Mouse (Mus musculus): ENCODE results near the gene Tppp3. TPM values are rescaled to one million over a fixed set of nuclear protein-coding genes. Genes with fewer than 3 reads are reported as not detected.
A peak's percentile ranks its signal among the peaks of the same experiment; 100 is the strongest.

Tppp3 gene
- polyA plus RNA-seq, 1 experiment from 2014 or later = 27.5 TPM

DNA sequence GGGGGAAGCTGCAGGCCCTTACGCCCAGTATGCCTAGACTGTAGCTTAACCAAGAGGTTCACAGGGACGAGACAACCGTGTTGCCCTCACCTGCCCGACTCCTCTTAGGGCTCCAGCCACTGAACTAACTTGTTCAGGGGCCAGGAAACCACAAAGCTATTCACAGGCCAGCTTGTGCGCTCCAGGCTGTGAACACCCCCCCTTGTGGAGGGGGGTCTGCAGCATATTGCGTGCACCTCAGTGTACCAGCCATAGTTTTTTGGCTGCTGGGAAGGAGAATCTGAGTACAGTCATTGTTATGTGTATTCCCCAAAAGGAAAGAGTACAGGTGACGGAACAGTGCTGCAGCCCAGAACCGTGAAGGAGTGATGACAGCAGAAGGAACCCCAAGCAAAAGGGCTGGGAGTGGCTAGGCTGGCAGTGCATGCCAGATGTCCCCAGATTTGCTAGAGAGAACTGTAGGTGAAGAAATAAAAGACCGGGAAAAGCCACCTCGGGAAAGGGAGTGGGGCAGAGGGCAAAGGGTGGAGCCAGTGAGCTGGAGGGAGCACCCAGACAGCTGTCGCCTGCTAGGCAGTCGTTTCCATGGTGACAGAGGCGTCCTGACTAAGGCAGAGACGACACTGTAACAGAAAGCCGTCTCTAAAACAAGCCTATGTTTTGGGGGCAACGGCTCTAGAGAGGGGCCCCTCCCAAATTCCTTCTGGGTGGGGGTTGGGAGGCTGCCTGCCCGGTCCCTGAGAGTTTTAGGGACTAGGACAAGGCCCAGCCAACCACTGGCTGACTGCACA, 2.7 kb upstream of the Tppp3 start:
- H3K4me1 ChIP-seq (replicated peaks) = peaks cover 65% of the 10 kb centered on the region
- H3K27me3 ChIP-seq = peaks cover 12% of the 10 kb centered on the region; the same call in 1 of the 2 replicates
- peak overlapping the region; percentile 34; the same call in 1 of the 2 replicates for H3K27ac ChIP-seq
- peak overlapping the region; percentile 22 for H3K4me2 ChIP-seq
- 32% methylated on average over 17 of the region's 17 CpGs for WGBS
- no peak overlapping the region for H3K4me3 ChIP-seq
- no peak overlapping the region for H3K9ac ChIP-seq
- no peaks in the 10 kb centered on the region for H3K9me3 ChIP-seq (replicated peaks)
- no peak for ATAC-seq (replicated peaks; ENCODE audit: insufficient number of reproducible peaks, insufficient read depth, low FRiP score, low read depth)
- H3K36me3 ChIP-seq = no peaks in the 10 kb centered on the region

DNA sequence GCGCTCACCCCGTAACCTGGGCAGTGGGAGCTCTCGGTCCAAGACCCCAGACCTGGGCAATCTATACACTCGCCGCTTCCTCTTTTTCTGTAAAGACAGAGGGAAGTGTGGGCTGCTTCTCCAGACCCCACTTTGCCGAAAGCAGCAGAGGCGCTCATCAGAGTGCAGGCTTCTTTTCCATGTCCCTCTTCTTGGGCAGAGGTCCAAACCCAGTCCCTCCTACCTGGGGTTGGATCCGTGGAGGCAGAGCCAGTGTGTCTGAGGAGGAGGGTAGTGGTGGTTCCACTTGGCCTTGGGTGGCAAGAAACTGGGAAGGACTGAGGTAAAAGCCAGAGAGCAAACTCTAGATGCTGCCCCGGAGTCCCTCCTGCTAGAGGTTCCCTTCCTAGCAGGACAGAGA, 1.7 kb upstream of the Tppp3 start:
- H3K9me3 ChIP-seq (replicated peaks) = no peaks in the 10 kb centered on the region
- ATAC-seq (replicated peaks; ENCODE audit: insufficient number of reproducible peaks, insufficient read depth, low FRiP score, low read depth) = no peak
- H3K4me2 ChIP-seq = no peak overlapping the region
- H3K27ac ChIP-seq = no peak overlapping the region
- H3K27me3 ChIP-seq = peaks cover 12% of the 10 kb centered on the region; the same call in 1 of the 2 replicates
- no peak overlapping the region for H3K9ac ChIP-seq
- 74% methylated on average over 9 of the region's 9 CpGs for WGBS
- peaks cover 61% of the 10 kb centered on the region for H3K4me1 ChIP-seq (replicated peaks)
- H3K4me3 ChIP-seq = no peak overlapping the region
- no peaks in the 10 kb centered on the region for H3K36me3 ChIP-seq

DNA sequence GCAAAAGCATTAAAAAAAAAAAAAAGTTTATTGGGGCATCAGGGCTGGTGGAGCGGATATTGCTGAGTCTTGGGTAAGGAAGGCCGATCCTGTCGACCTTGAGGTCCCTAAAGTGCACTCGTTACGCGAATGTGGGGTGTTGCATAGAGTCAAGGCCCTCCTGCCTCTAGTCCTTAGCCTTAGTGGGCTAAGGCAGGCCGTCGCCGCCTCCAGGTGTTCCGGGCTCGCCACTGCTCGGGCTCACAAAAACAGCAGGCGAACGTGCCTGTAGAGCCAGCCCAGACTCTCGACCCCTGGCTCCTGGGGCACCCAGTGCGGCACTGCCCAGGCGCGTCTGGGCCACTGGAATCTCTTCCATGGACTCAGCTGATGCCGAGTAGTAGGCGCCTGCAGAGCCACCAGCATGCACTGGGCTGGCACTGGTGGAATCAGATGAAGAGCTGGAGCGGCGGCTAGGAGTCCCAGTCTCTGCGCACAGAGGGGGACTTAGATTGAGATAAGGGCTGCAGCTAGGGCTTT, 1.1 kb upstream of the Tppp3 start:
- Histone ChIP-seq H3K4me2 (no peak overlapping the region), H3K4me1 (replicated peaks) (peaks cover 56% of the 10 kb centered on the region), H3K9me3 (replicated peaks) (no peaks in the 10 kb centered on the region), H3K27ac (no peak overlapping the region), H3K36me3 (no peaks in the 10 kb centered on the region), H3K27me3 (peaks cover 12% of the 10 kb centered on the region; the same call in 1 of the 2 replicates), H3K4me3 (no peak overlapping the region), H3K9ac (no peak overlapping the region)
- ATAC-seq (replicated peaks; ENCODE audit: insufficient number of reproducible peaks, insufficient read depth, low FRiP score, low read depth) = no peak
- WGBS = 45% methylated on average over 23 of the region's 23 CpGs

DNA sequence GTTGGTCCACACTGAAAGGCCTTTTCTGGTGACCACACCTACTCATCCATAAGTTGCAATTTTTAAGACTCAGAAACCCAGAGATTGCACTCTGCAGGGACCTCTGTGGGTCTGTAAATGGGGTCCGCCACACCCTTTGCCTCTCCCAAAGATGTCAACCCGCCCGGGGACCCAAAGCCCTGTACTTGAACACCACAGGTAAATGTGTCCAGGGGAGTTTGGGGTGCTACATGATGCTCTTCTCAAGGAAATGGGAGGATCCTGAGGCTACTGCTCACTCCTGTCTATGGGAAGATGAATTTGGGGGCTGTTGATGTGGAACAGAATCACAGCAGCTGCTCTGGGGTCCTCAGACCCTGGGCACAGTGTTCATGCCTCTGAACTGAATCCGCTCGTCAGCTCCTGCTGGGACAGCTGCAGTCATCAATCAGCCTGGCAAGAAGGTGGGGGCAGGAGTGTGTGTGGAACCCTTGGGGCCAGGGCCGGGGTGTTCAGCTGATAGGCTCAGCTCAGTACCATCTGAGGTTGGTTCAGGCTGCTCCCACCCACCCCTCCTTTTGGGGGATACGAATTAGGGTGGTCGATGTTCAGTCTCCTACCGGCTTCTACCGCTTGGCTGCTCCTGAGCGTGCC, 529 bp downstream of the Tppp3 start:
- no peak overlapping the region for H3K27ac ChIP-seq
- WGBS = 25% methylated on average over 11 of the region's 11 CpGs
- peaks cover 47% of the 10 kb centered on the region for H3K4me1 ChIP-seq (replicated peaks)
- peak; percentile 10; the same call in 1 of the 2 replicates for ATAC-seq (replicated peaks; ENCODE audit: insufficient number of reproducible peaks, insufficient read depth, low FRiP score, low read depth)
- H3K9ac ChIP-seq = peak overlapping the region; percentile 42
- no peaks in the 10 kb centered on the region for H3K9me3 ChIP-seq (replicated peaks)
- peaks cover 12% of the 10 kb centered on the region; the same call in 1 of the 2 replicates for H3K27me3 ChIP-seq
- H3K4me2 ChIP-seq = peak overlapping the region; percentile 64
- H3K4me3 ChIP-seq = peak overlapping the region; percentile 42
- H3K36me3 ChIP-seq = no peaks in the 10 kb centered on the region

DNA sequence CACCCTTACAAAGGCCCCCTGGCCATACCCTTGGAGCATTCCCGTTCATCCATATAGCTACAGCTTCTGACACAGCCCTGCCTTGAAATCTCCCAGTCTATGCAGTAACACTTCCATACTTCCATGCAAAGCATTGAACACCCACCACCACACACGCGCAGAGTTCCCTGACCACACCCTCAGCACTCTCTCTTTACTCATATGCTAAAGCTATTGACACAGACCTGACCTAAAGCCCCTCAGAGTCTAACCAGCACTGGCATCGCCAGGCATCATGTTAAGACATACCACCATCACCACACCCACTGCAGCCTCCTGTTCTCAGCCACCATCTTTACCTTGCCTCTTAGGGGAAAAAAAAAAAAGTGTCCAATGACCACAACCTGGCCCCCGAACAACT, 1.1 kb downstream of the Tppp3 start:
- H3K4me1 ChIP-seq (replicated peaks) = peaks cover 46% of the 10 kb centered on the region
- no peak overlapping the region for H3K9ac ChIP-seq
- H3K9me3 ChIP-seq (replicated peaks) = no peaks in the 10 kb centered on the region
- no peaks in the 10 kb centered on the region for H3K36me3 ChIP-seq
- WGBS = 80% methylated on average over 5 of the region's 5 CpGs
- H3K27ac ChIP-seq = no peak overlapping the region
- ATAC-seq (replicated peaks; ENCODE audit: insufficient number of reproducible peaks, insufficient read depth, low FRiP score, low read depth) = no peak
- no peak overlapping the region for H3K4me2 ChIP-seq
- peaks cover 12% of the 10 kb centered on the region; the same call in 1 of the 2 replicates for H3K27me3 ChIP-seq
- peak overlapping the region; percentile 42; the same call in 1 of the 2 replicates for H3K4me3 ChIP-seq

DNA sequence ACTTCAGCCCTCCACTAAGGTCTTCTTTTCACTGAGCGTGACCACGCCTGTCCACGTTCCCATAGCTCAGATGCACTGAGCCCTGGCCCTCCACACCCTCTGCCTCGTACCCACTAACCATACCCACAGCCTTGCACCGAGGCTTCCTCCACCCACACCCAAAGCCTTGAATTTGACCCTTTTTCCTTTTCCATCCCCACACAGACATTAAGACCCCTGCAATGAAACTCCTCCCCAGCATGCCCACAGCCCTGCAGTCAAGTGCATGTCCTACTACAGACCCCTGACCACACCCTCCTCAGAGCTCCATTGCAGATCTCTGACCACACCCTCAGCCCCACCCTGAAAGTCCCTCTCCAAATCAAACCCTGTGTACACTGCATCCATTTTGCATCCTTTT, 1.5 kb downstream of the Tppp3 start:
- Histone ChIP-seq H3K4me2 (no peak overlapping the region), H3K4me1 (replicated peaks) (peaks cover 41% of the 10 kb centered on the region), H3K27me3 (peaks cover 12% of the 10 kb centered on the region; the same call in 1 of the 2 replicates), H3K9me3 (replicated peaks) (no peaks in the 10 kb centered on the region), H3K4me3 (no peak overlapping the region), H3K27ac (no peak overlapping the region), H3K9ac (no peak overlapping the region), H3K36me3 (no peaks in the 10 kb centered on the region)
- WGBS = 92% methylated on average over 5 of the region's 5 CpGs
- ATAC-seq (replicated peaks; ENCODE audit: insufficient number of reproducible peaks, insufficient read depth, low FRiP score, low read depth) = no peak

DNA sequence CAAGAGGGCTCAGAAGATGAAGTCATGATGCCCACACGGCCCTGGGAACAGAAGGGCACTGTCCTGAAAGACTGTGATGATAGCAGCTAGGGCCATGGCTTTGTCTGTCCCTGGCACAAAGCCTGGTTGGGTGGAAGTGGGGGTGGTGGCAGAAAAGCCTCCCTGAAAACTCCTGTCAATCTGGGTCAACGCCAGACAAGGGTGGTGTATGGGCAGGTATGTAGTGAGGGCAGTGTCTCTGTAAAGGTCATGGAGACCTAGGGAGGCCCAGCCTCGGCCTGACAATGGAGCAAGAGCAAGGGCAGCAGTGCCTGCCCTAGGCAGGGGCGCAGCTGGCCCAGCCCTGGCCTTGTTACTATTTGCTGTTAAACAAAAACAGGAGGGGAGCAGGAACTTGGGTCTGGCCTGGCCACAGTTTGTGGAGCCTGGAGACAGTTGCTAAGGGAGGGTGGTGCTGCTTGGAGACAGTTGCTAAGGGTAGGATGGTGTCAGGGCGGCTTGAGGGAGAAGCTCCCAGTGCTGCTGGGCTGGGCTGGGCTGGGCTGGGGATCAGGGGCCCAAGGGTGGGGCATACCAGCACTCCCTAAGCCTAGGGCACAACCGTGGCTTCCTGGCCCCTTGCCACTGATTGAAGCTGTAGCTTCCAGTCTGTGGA, 2.2 kb downstream of the Tppp3 start:
- peaks cover 39% of the 10 kb centered on the region for H3K4me1 ChIP-seq (replicated peaks)

DNA sequence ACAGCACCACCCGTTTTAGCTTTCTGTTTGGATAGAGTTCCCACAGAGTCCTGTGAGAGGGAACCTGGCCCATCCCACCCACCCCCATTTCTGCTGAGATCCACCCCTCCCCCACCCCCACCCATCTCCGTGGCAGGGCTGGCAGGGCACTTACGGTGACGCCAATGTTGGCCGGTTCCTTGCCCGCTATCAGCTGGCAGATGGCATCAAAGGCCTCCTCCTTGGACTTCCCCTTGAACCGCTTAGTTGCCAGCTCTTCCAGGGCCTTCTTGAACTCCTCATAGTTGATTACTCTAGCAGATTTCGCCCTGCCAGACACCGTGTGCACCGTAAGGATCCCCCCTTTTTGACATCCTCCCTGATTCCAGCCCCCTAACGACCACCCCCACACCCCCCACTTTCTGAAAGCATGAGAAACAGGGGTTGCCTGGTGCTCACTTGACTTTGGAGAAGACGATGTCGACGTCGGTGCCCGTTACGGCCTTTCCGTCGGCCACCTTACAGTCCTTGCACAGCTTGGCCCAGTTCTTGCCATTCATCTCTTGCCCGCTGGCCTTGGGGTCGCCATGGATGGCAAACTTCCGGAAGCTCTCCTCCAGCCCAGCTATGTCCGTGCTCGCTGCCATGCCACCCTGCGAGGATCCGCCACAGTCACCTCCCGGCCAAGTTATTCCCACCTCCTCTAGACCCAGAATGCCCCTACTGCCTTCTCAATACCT, 3.2 kb downstream of the Tppp3 start:
- no peak overlapping the region for H3K9ac ChIP-seq
- no peaks in the 10 kb centered on the region for H3K36me3 ChIP-seq
- no peak for ATAC-seq (replicated peaks; ENCODE audit: insufficient number of reproducible peaks, insufficient read depth, low FRiP score, low read depth)
- no peaks in the 10 kb centered on the region for H3K9me3 ChIP-seq (replicated peaks)
- no peak overlapping the region for H3K4me3 ChIP-seq
- H3K4me2 ChIP-seq = no peak overlapping the region
- 88% methylated on average over 27 of the region's 27 CpGs for WGBS
- H3K27me3 ChIP-seq = peaks cover 7% of the 10 kb centered on the region; the same call in 1 of the 2 replicates
- no peak overlapping the region for H3K27ac ChIP-seq
- H3K4me1 ChIP-seq (replicated peaks) = peaks cover 33% of the 10 kb centered on the region

More for the DNA sequence above, 2.2 kb downstream of the Tppp3 start:
- H3K9me3 ChIP-seq (replicated peaks) = no peaks in the 10 kb centered on the region
- 55% methylated on average over 6 of the region's 6 CpGs for WGBS
- H3K36me3 ChIP-seq = no peaks in the 10 kb centered on the region
- no peak overlapping the region for H3K4me2 ChIP-seq
- H3K27ac ChIP-seq = no peak overlapping the region
- ATAC-seq (replicated peaks; ENCODE audit: insufficient number of reproducible peaks, insufficient read depth, low FRiP score, low read depth) = no peak
- H3K27me3 ChIP-seq = peaks cover 12% of the 10 kb centered on the region; the same call in 1 of the 2 replicates
- H3K4me3 ChIP-seq = no peak overlapping the region
- no peak overlapping the region for H3K9ac ChIP-seq

DNA sequence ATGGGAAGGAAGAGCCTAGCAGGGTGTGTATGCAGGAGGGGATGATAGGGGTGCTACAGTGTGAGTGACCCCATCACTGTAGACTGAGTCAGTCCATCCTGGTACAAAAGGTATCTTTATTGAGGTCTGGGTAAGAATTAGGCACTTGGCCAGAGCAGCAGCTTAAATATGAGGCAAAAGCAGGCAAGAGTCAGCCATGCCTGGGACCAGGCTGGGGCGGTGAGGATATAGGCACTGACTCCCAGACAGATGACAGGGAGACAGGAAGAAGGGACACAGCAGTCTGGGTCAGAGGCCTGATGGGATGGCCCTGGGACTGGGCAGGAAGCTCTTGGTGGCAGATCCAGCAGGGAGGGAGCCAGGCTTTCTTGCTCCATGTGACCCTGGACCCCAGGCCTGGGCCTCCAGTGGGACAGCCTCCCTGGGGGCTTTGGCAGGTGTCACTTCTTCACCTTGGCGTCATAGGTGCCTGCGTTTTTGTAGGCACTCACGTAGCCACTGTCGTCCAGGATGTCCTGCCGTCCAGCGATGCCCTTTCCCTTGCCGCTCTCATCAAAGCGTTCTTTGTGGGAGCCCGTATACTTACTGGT, 3.8 kb downstream of the Tppp3 start:
- Histone ChIP-seq H3K36me3 (no peaks in the 10 kb centered on the region), H3K4me2 (no peak overlapping the region), H3K9me3 (replicated peaks) (no peaks in the 10 kb centered on the region), H3K4me1 (replicated peaks) (peaks cover 31% of the 10 kb centered on the region), H3K27me3 (0 out of 2 replicates have a peak, but pooled peaks cover under 1% of the 10 kb centered on the region), H3K27ac (no peak overlapping the region), H3K9ac (no peak overlapping the region), H3K4me3 (no peak overlapping the region)
- ATAC-seq (replicated peaks; ENCODE audit: insufficient number of reproducible peaks, insufficient read depth, low FRiP score, low read depth) = no peak
- 92% methylated on average over 10 of the region's 10 CpGs for WGBS

DNA sequence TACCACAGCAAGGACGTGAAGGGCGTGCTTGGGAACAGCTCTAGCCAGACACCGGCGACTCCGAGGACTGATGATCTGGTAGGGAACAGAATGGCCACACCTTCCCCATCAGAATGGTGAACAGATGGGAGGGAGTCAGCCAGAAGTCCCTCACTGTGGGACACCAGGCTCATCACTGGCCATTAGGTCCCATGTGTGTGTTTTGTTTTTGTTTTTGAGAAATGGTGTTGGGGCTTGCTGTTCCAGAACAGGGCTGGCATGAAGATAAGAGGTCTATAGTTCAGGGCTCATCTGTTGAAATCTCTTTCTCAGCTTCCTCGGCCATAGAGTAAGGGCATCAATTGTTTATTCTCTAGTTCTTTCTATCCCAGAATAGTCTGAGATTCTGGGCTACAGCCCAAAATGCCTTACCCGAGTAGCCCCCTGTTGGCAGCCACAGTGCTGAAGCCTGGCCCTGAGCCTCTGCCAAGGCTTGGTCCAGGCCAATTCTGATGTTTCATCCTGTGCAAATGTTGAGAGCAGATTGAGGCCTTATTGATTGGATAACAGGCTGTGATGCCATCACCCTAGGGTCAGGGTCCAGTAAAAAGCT, 4.5 kb downstream of the Tppp3 start:
- H3K9me3 ChIP-seq (replicated peaks) = no peaks in the 10 kb centered on the region
- no peak overlapping the region for H3K27ac ChIP-seq
- peaks cover 26% of the 10 kb centered on the region for H3K4me1 ChIP-seq (replicated peaks)
- no peaks in the 10 kb centered on the region for H3K27me3 ChIP-seq
- H3K4me3 ChIP-seq = no peak overlapping the region
- no peaks in the 10 kb centered on the region for H3K36me3 ChIP-seq
- no peak for ATAC-seq (replicated peaks; ENCODE audit: insufficient number of reproducible peaks, insufficient read depth, low FRiP score, low read depth)
- no peak overlapping the region for H3K4me2 ChIP-seq
- 64% methylated on average over 7 of the region's 7 CpGs for WGBS
- no peak overlapping the region for H3K9ac ChIP-seq
